Mouse (Mus musculus) small intestine, adult 2 months (tissue): ENCODE data around the gene 2700081O15Rik.
"Not testable (repeated sequence)": the region's sequence is repeated elsewhere in the genome, so short reads cannot be mapped to it uniquely, and the experiment has no call there.

Experiments used
- CTCF ChIP-seq: fragments of 200-500 bp; IDR thresholded peaks from 2 replicates; pipeline ENCODE4 v1.5.1; 2012; ENCODE audit warnings: low read depth, mild to moderate bottlenecking, control low read depth, inconsistent platforms, low read length, moderate library complexity, mixed read lengths; ENCODE audit not compliant: insufficient replicate concordance, insufficient read length; ENCODE audit errors: extremely low read depth
- POLR2A ChIP-seq: fragments of 200-500 bp; IDR thresholded peaks from 2 replicates; pipeline ENCODE4 v1.6.1; 2012; ENCODE audit warnings: low read depth, mild to moderate bottlenecking, control low read depth, inconsistent platforms, low read length, moderate library complexity

DNA sequence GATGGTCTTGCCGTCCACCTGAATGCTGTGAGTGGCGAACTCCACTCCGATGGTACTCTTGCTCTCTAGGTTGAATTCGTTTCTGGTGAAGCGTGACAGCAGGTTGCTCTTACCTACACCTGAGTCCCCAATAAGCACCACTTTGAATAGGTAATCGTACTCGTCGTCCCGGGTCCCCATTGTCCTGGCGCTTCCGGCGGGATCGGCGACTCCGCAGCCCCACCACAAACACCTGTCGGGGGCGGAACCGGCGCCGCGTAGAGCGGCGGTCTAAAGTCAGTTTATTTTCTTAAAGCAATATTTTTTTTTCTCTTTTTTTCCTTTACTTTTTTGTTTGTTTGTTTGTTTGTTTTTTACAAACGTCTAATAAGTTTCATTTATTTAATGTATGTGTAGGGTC lies 18.5 kb upstream of the 2700081O15Rik start:
- TF ChIP-seq CTCF, POLR2A: not testable (repeated sequence)
